33 mouse cellular contexts compared by ENCODE assay signal in the genomic region with DNA sequence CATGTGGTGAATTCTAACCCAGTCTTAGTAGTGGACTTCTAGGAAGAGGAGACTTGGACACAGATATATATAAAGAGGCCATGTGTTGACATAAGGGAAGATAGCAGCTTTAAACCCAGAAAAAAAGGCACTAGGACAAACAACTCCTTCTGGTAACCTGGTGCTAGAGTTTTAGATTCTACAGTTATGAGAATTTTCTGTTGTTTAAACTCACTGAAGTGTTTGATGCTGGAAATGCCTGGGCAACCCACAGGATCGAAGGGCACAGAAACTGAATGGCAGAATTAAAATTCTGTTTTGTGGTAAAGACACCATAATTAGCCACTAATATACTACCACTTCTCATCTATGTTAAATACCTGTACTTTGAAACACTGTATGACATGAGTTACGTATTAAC. TPM values are rescaled to one million over a fixed set of nuclear protein-coding genes. Genes with fewer than 3 reads are reported as not detected.
"Had no signal": no experiment of that assay in that cellular context is flagged by ENCODE, and none has a peak within 500 bp of the region (broad histone marks: within the 10 kb centered on the region; RNA-seq: fewer than 3 reads in every experiment).

No protein-coding gene starts in this region.

- H3K27me3 ChIP-seq: embryonic facial prominence, embryonic 12.5 days; embryonic facial prominence, embryonic 13.5 days; embryonic facial prominence, embryonic 15.5 days; forebrain, embryonic 12.5 days; forebrain, embryonic 13.5 days; forebrain, embryonic 15.5 days had no signal

- H3K36me3 ChIP-seq: embryonic facial prominence, embryonic 10.5 days; embryonic facial prominence, embryonic 12.5 days; embryonic facial prominence, embryonic 13.5 days; embryonic facial prominence, embryonic 15.5 days; forebrain, embryonic 10.5 days; forebrain, embryonic 12.5 days; forebrain, embryonic 15.5 days had no signal

- H3K9me3 ChIP-seq: embryonic facial prominence, embryonic 10.5 days; embryonic facial prominence, embryonic 12.5 days; embryonic facial prominence, embryonic 13.5 days; embryonic facial prominence, embryonic 15.5 days; forebrain, embryonic 10.5 days; forebrain, embryonic 12.5 days; forebrain, embryonic 13.5 days; forebrain, embryonic 15.5 days had no signal

- H3K27ac ChIP-seq: embryonic facial prominence, embryonic 10.5 days; embryonic facial prominence, embryonic 12.5 days; embryonic facial prominence, embryonic 13.5 days; embryonic facial prominence, embryonic 15.5 days; forebrain, embryonic 10.5 days; forebrain, embryonic 12.5 days; forebrain, embryonic 13.5 days; forebrain, embryonic 15.5 days; gastrocnemius, adult 2 months; heart, adult 2 months had no signal

- H3K4me3 ChIP-seq: embryonic facial prominence, embryonic 10.5 days; embryonic facial prominence, embryonic 12.5 days; embryonic facial prominence, embryonic 13.5 days; embryonic facial prominence, embryonic 15.5 days; erythroblast, embryonic 14.5 days; forebrain, embryonic 10.5 days; forebrain, embryonic 12.5 days; forebrain, embryonic 13.5 days; forebrain, embryonic 15.5 days; gastrocnemius, adult 2 months; heart, adult 2 months had no signal

- DNase-seq: cerebellum, adult 8-10 months; cerebellum, adult 9-10 months; cerebellum, adult 9-11 months; cerebellum, postnatal 10 days; cerebellum, postnatal 14 days; cerebellum, postnatal 25 days; cerebellum, postnatal 36 days; embryo, embryonic 11 days; forebrain, postnatal 0 days; gastrocnemius, adult 2 months; gastrocnemius, postnatal 10 days; gastrocnemius, postnatal 14 days; gastrocnemius, postnatal 25 days; gastrocnemius, postnatal 36 days; heart, adult 11 months; heart, adult 18-20 months; heart, adult 2 months had no signal

- ATAC-seq: forebrain, embryonic 13.5 days; forebrain, embryonic 14.5 days; forebrain, embryonic 15.5 days; forebrain, embryonic 16.5 days; forebrain, postnatal 0 days had no signal

- H3K4me2 ChIP-seq: embryonic facial prominence, embryonic 12.5 days; embryonic facial prominence, embryonic 13.5 days; embryonic facial prominence, embryonic 15.5 days; forebrain, embryonic 12.5 days; forebrain, embryonic 13.5 days; forebrain, embryonic 15.5 days had no signal

- H3K4me1 ChIP-seq: embryonic facial prominence, embryonic 13.5 days; embryonic facial prominence, embryonic 15.5 days; forebrain, embryonic 13.5 days; forebrain, embryonic 15.5 days had no signal

- H3K9ac ChIP-seq: embryonic facial prominence, embryonic 12.5 days; embryonic facial prominence, embryonic 13.5 days; embryonic facial prominence, embryonic 15.5 days; forebrain, embryonic 12.5 days; forebrain, embryonic 13.5 days; forebrain, embryonic 15.5 days; forebrain, postnatal 0 days had no signal

RNA-seq across cellular contexts. Expression of a gene that starts 15.5 kb away (rescaled TPM):
- total RNA-seq: common myeloid progenitor, adult 5-6 weeks; gastrocnemius, adult 18-20 months; gastrocnemius, adult 2 months; gastrocnemius, adult 8-10 months; gastrocnemius, postnatal 25 days; gastrocnemius, postnatal 36 days; granulocyte monocyte progenitor cell, adult 5-6 weeks had no signal
- polyA plus RNA-seq: cortical plate, adult 2 months; erythroblast, embryonic 14.5 days had no signal
